Comparison of ENCODE assay signal across 13 mouse cellular contexts in genomic region chr1:190190231-190190965, GRCm38 (mm10). TPM values are rescaled to one million over a fixed set of nuclear protein-coding genes. Genes with fewer than 3 reads are reported as not detected.
DNase-seq lines count a peak whose midpoint lies in the region; ATAC-seq and TF ChIP-seq lines count a peak whose summit lies in the region.
"Had no signal": no experiment of that assay in that cellular context is flagged by ENCODE, and none has a peak within 500 bp of the region (broad histone marks: within the 10 kb centered on the region; RNA-seq: fewer than 3 reads in every experiment).

No protein-coding gene starts in this region.

- no peak overlapping the region for H3K4me3 ChIP-seq in embryonic facial prominence, embryonic 11.5 days (ENCODE audit: low read depth, low read length)
- H3K4me3 ChIP-seq in embryonic facial prominence, embryonic 10.5 days: no peak overlapping the region
- no peak overlapping the region for H3K4me3 ChIP-seq in hindbrain, embryonic 14.5 days (replicated peaks; ENCODE audit: low read length)
- H3K4me3 ChIP-seq: embryonic facial prominence, embryonic 15.5 days had no signal

- H3K9me3 ChIP-seq in embryonic facial prominence, embryonic 11.5 days (replicated peaks; ENCODE audit: control insufficient read depth, low read length): no peaks in the 10 kb centered on the region
- H3K9me3 ChIP-seq in embryonic facial prominence, embryonic 10.5 days: no peaks in the 10 kb centered on the region
- H3K9me3 ChIP-seq in hindbrain, embryonic 14.5 days (ENCODE audit: control insufficient read depth, low read length): no peaks in the 10 kb centered on the region
- H3K9me3 ChIP-seq: embryonic facial prominence, embryonic 15.5 days had no signal

- H3K9ac ChIP-seq in embryonic facial prominence, embryonic 11.5 days (replicated peaks; ENCODE audit: low read length): no peak overlapping the region
- H3K9ac ChIP-seq in hindbrain, embryonic 14.5 days: no peak overlapping the region
- H3K9ac ChIP-seq: embryonic facial prominence, embryonic 15.5 days had no signal

- no peaks in the 10 kb centered on the region for H3K36me3 ChIP-seq in embryonic facial prominence, embryonic 11.5 days (replicated peaks; ENCODE audit: control insufficient read depth, insufficient read depth, low read depth, low read length)
- no peaks in the 10 kb centered on the region for H3K36me3 ChIP-seq in embryonic facial prominence, embryonic 10.5 days (replicated peaks)
- no peaks in the 10 kb centered on the region for H3K36me3 ChIP-seq in hindbrain, embryonic 14.5 days (replicated peaks; ENCODE audit: control insufficient read depth, insufficient read depth)
- H3K36me3 ChIP-seq: embryonic facial prominence, embryonic 15.5 days; G1E had no signal

- H3K27ac ChIP-seq in embryonic facial prominence, embryonic 11.5 days (replicated peaks; ENCODE audit: low read depth, low read length): no peak overlapping the region
- no peak overlapping the region for H3K27ac ChIP-seq in embryonic facial prominence, embryonic 10.5 days (replicated peaks)
- no peak overlapping the region for H3K27ac ChIP-seq in hindbrain, embryonic 14.5 days
- H3K27ac ChIP-seq: embryonic facial prominence, embryonic 15.5 days had no signal

- WGBS in embryonic facial prominence, embryonic 11.5 days: 31% methylated on average over 10 of the region's 10 CpGs
- WGBS in embryonic facial prominence, embryonic 10.5 days: 39% methylated on average over 10 of the region's 10 CpGs
- 15% methylated on average over 10 of the region's 10 CpGs for WGBS in hindbrain, embryonic 14.5 days

- H3K4me1 ChIP-seq in embryonic facial prominence, embryonic 11.5 days (ENCODE audit: control insufficient read depth, insufficient read depth, low read length): no peaks in the 10 kb centered on the region
- H3K4me1 ChIP-seq in embryonic facial prominence, embryonic 10.5 days: peaks cover 20% of the 10 kb centered on the region
- H3K4me1 ChIP-seq in hindbrain, embryonic 14.5 days (replicated peaks; ENCODE audit: control insufficient read depth, insufficient read depth, low read length): peaks cover 22% of the 10 kb centered on the region
- H3K4me1 ChIP-seq: embryonic facial prominence, embryonic 15.5 days had no signal

- no peaks in the 10 kb centered on the region for H3K27me3 ChIP-seq in embryonic facial prominence, embryonic 11.5 days (ENCODE audit: control insufficient read depth, insufficient read depth, low read length)
- H3K27me3 ChIP-seq in embryonic facial prominence, embryonic 10.5 days (replicated peaks; ENCODE audit: low read depth, poor library complexity, severe bottlenecking): peaks cover 29% of the 10 kb centered on the region
- H3K27me3 ChIP-seq in hindbrain, embryonic 14.5 days (ENCODE audit: control insufficient read depth, insufficient read depth, low read length): peaks cover 7% of the 10 kb centered on the region; the same call in 1 of the 2 replicates
- H3K27me3 ChIP-seq: embryonic facial prominence, embryonic 15.5 days had no signal

- no peak for ATAC-seq in embryonic facial prominence, embryonic 11.5 days (replicated peaks; ENCODE audit: insufficient number of reproducible peaks, low FRiP score, low TSS enrichment, low read depth)
- ATAC-seq in hindbrain, embryonic 14.5 days (ENCODE audit: low FRiP score): no peak

- H3K4me2 ChIP-seq in embryonic facial prominence, embryonic 11.5 days (ENCODE audit: low read depth, low read length): no peak overlapping the region
- no peak overlapping the region for H3K4me2 ChIP-seq in hindbrain, embryonic 14.5 days (replicated peaks)
- H3K4me2 ChIP-seq: embryonic facial prominence, embryonic 15.5 days had no signal

- peak; percentile 27 for DNase-seq in embryonic facial prominence, embryonic 11.5 days (ENCODE audit: low spot score)
- no peak for DNase-seq in embryonic facial prominence, embryonic 10.5 days (ENCODE audit: low spot score)
- peak; percentile 44 for DNase-seq in kidney, postnatal 14 days
- DNase-seq in kidney, adult 18-20 months: no peak
- DNase-seq in brain, embryonic 14.5 days (ENCODE audit: low read depth): peak; percentile 96
- peak; percentile 53 for DNase-seq in hindbrain, embryonic 14.5 days (ENCODE audit: low spot score)
- DNase-seq in adrenal gland, adult 8-10 months: no peak
- DNase-seq in right cerebral cortex, adult 2 months (ENCODE audit: low spot score in 2 of 2): no peak
- DNase-seq: lung, adult 18-20 months; thymus, postnatal 14 days had no signal

- TF ChIP-seq CTCF in brain, embryonic 14.5 days (IDR thresholded peaks at IDR 0.05; ENCODE audit: borderline replicate concordance, extremely low read depth, insufficient read depth, insufficient read length): no peak

- no peak for TF ChIP-seq POLR2A in brain, embryonic 14.5 days (IDR thresholded peaks at IDR 0.05; ENCODE audit: borderline replicate concordance, extremely low read depth, insufficient read depth, insufficient read length, poor library complexity, severe bottlenecking)

RNA-seq across cellular contexts. Expression of gene Prox1, which starts 19.9 kb away (rescaled TPM):
- 1.9 and 3.2 TPM in 2 replicates for polyA plus RNA-seq in embryonic facial prominence, embryonic 11.5 days (2014; fragmentation: Nextera tagmentation; extraction: Ambion mirVana)
- 3.0 and 3.9 TPM in 2 replicates for polyA plus RNA-seq in embryonic facial prominence, embryonic 10.5 days (2016; fragmentation: Nextera tagmentation; extraction: Ambion mirVana)
- polyA plus RNA-seq in brain, embryonic 14.5 days (2012; rRNA removed): 11.3 and 14.5 TPM in 2 replicates
- 9.6 and 9.7 TPM in 2 replicates for polyA plus RNA-seq in hindbrain, embryonic 14.5 days (2014; fragmentation: Nextera tagmentation; extraction: Ambion mirVana)
- 10 to 100 TPM; 41.1 to 45.5 (median 44.9) TPM for total RNA-seq in adrenal gland, adult 8-10 months (2022)
- total RNA-seq: monocyte, adult 5-6 weeks had no signal
- polyA plus RNA-seq: G1E had no signal

Comparison
In these comparisons a context has a peak if more than half of its experiments do, and no peak if none do; other contexts are left out.
1. DNase-seq: peak in embryonic facial prominence, embryonic 11.5 days (single experiment), kidney, postnatal 14 days (single experiment), brain, embryonic 14.5 days (single experiment) and hindbrain, embryonic 14.5 days (single experiment); none in embryonic facial prominence, embryonic 10.5 days (single experiment), kidney, adult 18-20 months (single experiment), adrenal gland, adult 8-10 months (single experiment) and right cerebral cortex, adult 2 months (0 of 2).